Mouse (Mus musculus) gastrocnemius, postnatal 36 days (tissue): Measurements from ENCODE around the gene B3gnt9. TPM values are rescaled to one million over a fixed set of nuclear protein-coding genes. Genes with fewer than 3 reads are reported as not detected.

Experiments
- DNase-seq, 2 experiments: peaks; one replicate each; pipeline ENCODE4 v3.0.0; 2022
- intact Hi-C: fragments of 180-260 bp; cut with DNase I; formaldehyde crosslinking; loops from one replicate; pipeline ENCODE4 v1.15.1; 2025
- total RNA-seq, 2 experiments: library from RNA; stranded (reverse); gene quantifications; 2 replicates each; pipeline ENCODE4 v1.2.3; 2021

The B3gnt9 gene
- total RNA-seq, 2 experiments from 2014 or later: 2.0 to 2.2 TPM

DNA sequence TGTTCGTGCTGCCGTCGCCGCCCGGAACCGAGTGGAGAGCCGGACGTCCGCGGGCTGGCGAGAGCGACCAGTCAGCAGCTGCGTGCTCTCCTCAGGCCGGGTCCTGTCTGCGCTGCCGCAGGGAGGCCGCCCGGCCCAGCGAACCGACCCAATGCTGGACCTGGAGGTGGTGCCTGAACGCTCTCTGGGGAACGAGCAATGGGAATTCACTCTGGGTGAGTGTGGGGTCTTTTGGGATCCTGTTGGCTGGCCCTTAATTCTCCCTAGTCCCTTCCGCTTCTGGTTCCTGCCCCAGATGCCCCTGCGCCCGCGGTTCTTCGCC is 29.7 kb downstream of the B3gnt9 start:
- no peak for DNase-seq
- intact Hi-C loops: no loop called here

DNA sequence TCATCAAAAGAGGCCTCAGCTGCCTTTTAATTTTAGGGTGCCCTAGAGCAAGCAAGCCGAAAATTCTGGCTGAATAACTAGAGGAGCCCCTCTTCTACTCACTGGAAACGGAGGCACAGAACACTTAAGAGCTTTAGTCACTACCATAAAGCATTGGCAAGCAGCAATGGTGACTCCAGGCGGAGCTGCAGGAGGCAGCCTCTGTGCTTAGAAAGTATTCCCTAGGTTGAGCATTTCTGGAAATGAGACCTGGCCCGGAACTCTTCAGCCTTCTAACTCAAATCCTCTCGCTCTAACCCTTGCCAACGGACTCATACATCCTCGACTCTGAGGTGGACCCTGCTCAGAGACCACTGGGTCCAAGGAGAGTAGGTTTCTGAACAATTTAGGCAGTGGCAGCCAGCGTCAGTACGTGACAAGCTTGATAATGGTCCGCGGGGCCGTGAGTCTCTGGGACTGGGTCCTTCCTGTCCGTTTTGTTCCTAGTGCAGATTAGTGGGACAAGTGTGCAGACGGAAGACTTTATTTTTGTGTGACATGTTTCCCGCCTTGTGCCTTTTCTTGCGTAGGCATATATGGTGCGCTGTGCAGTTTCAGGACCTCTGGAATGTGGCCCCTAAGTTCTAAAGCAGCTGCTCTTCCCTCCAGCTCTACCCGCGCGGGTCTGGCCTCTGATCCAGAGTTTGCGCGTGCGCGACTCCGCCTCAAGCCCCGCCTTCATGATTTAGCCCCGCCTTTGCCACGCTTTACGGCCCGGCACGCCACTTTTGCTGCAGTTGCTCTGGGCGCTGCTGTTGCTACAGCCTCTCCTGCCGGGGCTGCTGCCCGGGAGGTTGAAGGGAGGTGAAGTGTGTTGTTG is 30.3 kb downstream of the B3gnt9 start, which contains the start of gene D230025D16Rik:
Gene D230025D16Rik (plus strand): TSS at position 733 of the 859 bp plus-strand sequence.
- intact Hi-C loops: no loop called here
- DNase-seq: peak; percentile 92 to 96

DNA sequence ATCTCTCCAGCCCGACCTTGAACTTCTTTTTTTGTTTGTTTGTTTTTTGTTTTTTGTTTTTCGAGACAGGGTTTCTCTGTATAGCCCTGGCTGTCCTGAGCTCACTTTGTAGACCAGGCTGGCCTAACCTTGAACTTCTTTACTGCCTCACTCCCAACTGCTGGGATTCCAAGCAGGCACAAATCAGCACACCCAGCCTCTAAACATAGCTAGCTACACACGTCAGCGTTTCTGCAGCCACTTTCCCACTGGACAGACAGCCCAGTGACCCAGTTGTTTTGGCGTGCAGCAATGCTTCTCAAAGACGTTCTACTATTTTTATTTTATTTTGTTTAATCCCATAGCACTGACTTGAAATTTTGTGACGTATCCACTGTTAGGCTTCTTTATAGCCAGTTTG is 31.1 kb downstream of the B3gnt9 start:
- no peak for DNase-seq
- intact Hi-C loops: no loop called here

DNA sequence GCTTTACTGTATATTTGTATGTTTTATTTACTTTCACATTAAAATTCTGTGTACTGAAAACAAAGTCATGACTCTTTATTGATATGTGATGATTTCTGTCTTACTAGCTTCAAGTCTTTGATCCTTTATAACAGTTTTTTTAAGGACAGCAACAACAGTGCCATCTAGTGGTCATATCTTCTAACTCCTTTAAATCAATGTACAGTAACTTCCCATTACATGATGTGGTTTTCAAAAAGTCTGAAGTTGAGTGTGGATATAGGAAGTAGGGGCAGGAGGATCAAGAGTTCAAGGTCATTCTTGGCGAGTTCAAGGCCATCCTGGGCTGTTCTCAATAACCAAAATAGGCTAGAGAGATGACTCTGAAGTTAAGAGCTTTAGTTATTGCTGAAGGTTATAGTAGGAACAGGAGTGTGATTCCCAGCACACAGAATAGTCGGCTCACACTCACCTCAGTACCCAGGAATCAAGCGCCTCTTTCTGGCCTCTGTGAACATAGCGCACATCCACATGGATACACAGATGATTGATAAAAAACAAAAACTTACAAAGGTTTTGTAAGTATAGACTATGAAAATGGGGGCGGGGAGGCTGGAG is 36.9 kb downstream of the B3gnt9 start:
- intact Hi-C loops: loop anchor here (1.0 to 5.0 kb wide), 3 partner anchors 61 to 96 kb away; no protein-coding TSS in a partner anchor

DNA sequence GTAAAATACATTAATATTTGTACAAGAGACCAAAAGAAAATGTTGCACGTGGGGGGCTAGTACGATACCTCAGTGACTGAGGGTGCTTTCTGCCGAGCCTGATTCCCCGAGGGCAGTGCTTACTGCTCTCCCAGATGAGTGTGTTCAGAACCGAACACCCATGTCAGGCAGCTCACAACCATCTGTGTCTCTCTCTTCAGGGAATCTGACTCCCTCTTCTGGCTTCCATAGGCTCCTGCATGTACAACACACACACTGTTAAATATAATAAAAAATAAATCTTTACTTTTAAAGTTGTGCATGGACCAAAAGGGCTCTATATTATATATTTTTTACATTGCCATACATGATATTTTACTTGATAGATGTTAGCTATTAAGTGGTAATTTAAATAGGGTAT is 40.8 kb downstream of the B3gnt9 start:
- intact Hi-C loops: no loop called here

More for the DNA sequence above, 36.9 kb downstream of the B3gnt9 start:
- no peak for DNase-seq

DNA sequence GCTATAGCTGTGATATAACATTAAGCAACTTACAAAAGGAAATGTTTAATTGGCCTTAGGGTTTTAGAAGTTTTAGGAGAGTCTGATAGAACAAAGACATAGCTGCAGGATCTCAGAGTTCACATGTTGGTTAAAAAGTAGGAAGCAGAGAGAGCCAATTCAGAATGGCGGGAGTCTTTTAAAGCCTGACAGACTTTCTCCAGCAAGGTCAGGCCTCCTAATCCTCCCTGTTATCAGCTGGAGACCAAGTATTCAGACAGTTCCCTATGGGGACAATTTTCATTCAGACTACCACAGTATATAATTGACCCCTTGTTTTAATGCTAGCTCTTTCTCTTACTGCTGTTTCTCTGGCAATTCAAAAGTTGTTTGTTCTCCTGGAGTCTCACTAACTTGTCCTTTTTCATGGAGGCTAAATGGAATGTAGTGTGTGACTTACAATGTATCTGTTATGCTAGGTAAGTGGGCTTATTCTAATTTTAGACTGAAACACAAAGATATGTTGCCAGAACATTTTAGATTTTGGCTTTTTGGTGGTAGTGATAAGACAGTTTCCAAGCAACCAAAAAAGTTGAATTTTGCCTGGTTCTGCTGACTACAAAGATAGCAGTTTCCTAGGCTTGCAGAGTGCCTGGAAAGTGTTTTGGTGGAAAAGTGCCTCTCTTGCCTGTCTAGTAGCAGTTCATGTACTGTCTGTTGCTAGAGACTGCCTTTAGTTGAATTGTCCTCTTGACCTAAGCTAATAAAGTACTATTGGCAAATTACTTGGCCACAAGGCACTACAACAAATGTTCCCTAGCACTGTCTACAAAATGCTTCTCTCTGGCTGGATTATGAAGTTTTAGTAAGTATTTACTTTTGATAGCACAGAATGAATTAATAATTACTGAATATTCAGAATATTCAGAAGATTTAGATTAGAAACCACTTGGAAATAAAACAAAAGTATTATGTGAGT is 45.5 kb downstream of the B3gnt9 start:
- no peak for DNase-seq
- intact Hi-C loops: no loop called here

More for the DNA sequence above, 40.8 kb downstream of the B3gnt9 start:
- DNase-seq: no peak

DNA sequence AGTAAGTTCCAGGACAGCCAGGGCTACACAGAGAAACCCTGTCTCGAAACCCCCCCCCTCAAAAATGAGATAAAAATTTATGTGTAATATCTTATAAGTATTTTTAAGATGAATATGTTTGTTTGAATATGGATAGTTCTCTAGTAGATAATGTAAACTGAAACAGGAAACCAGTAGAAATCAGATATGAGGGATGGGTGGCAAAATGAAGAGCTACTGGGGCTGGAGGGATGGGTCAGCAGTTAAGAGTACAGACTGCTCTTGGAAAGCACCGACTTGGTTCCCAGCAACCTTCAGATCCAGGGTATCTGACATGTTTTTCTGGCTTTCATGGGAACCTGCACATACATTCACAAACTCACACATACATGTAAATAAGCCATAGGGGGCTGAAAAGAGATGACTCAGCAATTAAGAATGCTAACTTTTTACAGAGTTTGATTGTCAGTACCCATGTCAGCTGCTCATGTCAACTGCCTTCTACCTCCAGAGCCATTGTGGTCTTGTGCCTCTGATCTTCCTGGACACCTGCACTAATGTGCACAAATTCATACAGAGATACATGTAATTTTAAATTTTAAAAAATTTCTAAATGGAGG is 47.2 kb downstream of the B3gnt9 start:
- intact Hi-C loops: no loop called here
- DNase-seq: no peak

DNA sequence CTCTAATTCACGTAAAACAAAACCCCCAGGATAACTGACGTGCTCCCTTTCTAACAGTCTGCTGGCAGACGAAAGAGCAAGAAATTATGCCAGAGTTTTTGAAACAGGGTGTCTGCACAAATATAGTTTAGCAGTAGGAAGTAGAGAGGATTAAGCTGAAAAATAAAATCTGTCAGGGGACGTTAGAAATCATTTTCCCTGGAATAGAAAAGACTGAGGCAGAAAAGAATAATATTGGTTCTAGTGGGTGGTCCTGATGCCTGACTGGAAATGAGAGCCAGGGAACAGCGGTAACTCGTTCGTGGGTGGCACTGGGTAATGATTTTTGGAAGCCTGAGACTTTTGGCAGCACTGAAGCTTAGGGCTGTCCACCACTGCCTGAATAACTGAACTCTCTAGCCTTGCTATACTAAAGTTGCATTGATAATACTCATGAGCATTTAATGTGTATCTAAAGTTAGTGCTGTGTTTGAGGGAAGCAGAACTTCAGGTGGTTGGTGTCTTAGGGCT is 48.1 kb downstream of the B3gnt9 start:
- DNase-seq: no peak
- intact Hi-C loops: no loop called here

DNA sequence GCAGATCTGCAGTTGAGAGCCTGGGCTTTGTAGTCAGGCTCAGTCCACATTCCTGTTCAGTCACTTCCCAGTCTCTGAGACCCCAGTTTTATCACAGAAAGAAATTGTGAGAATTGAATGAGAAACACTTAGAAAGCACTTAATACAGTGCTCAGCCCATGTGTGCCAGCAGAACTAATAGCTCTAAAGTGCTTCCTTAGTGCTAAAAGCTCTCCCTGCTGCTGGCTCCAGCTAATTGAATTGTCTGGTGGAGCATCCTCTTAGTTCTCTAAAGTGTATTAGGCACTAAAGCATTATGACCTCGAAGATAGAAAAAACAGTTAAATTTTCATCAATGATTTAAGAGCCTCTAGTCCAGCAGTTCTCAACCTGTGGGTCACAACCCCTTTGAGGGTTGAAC is 49.2 kb downstream of the B3gnt9 start:
- intact Hi-C loops: no loop called here
- no peak for DNase-seq

Other genes with a start within 250 kb of the B3gnt9 start
- gene Ces3a, start 206.6 kb downstream of the B3gnt9 start, total RNA-seq: under 1 TPM in 1 of 2 experiments, not detected in 1; 0.38 TPM
- not detected for gene Ces3b, start 171.4 kb downstream of the B3gnt9 start, total RNA-seq
- not detected for gene Ces4a, start 123.4 kb downstream of the B3gnt9 start, total RNA-seq
- gene Cbfb, start 84.5 kb downstream of the B3gnt9 start, total RNA-seq: 10 to 100 TPM; 45.0 to 53.4 TPM
- gene D230025D16Rik, start 30.0 kb downstream of the B3gnt9 start, total RNA-seq: 10 to 100 TPM; 19.6 to 22.1 TPM
- 1 to 10 TPM; 2.8 to 3.7 TPM for gene Tradd, start 9.5 kb upstream of the B3gnt9 start, total RNA-seq
- 1 to 10 TPM in 1 of 2 experiments, under 1 TPM in 1; 0.87 to 1.3 TPM for gene Fbxl8, start 9.5 kb upstream of the B3gnt9 start, total RNA-seq
- gene Hsf4, start 14.6 kb upstream of the B3gnt9 start, total RNA-seq: 1 to 10 TPM; 4.6 to 5.6 TPM
- 10 to 100 TPM; 23.9 to 26.0 TPM for gene Nol3, start 21.0 kb upstream of the B3gnt9 start, total RNA-seq
- under 1 TPM; 0.35 to 0.82 TPM for gene 4931428F04Rik, start 34.7 kb upstream of the B3gnt9 start, total RNA-seq
- 1 to 10 TPM; 1.5 to 2.6 TPM for gene Exoc3l, start 40.9 kb upstream of the B3gnt9 start, total RNA-seq
- 10 to 100 TPM; 21.1 to 25.2 TPM for gene E2f4, start 42.5 kb upstream of the B3gnt9 start, total RNA-seq
- under 1 TPM; 0.66 to 0.94 TPM for gene Elmo3, start 50.4 kb upstream of the B3gnt9 start, total RNA-seq
- gene Lrrc29, start 71.1 kb upstream of the B3gnt9 start, total RNA-seq: 1 to 10 TPM in 1 of 2 experiments, under 1 TPM in 1; 0.99 to 1.1 TPM
- 10 to 100 TPM; 18.5 to 20.1 TPM for gene Tmem208, start 71.2 kb upstream of the B3gnt9 start, total RNA-seq
- 10 to 100 TPM; 22.0 to 32.0 TPM for gene Fhod1, start 92.8 kb upstream of the B3gnt9 start, total RNA-seq
- gene Slc9a5, start 93.7 kb upstream of the B3gnt9 start, total RNA-seq: under 1 TPM; 0.59 to 0.91 TPM
- gene Plekhg4, start 118.1 kb upstream of the B3gnt9 start, total RNA-seq: under 1 TPM in 1 of 2 experiments, not detected in 1; 0.07 TPM
- not detected for gene Kctd19, start 158.3 kb upstream of the B3gnt9 start, total RNA-seq
- under 1 TPM; 0.54 to 0.71 TPM for gene Lrrc36, start 158.4 kb upstream of the B3gnt9 start, total RNA-seq
- gene Tppp3, start 216.4 kb upstream of the B3gnt9 start, total RNA-seq: 10 to 100 TPM; 54.1 to 54.9 TPM
- 1 to 10 TPM; 8.1 to 8.3 TPM for gene Zdhhc1, start 241.7 kb upstream of the B3gnt9 start, total RNA-seq